Comparison of ENCODE assay signal across 9 mouse cellular contexts in the genomic region with DNA sequence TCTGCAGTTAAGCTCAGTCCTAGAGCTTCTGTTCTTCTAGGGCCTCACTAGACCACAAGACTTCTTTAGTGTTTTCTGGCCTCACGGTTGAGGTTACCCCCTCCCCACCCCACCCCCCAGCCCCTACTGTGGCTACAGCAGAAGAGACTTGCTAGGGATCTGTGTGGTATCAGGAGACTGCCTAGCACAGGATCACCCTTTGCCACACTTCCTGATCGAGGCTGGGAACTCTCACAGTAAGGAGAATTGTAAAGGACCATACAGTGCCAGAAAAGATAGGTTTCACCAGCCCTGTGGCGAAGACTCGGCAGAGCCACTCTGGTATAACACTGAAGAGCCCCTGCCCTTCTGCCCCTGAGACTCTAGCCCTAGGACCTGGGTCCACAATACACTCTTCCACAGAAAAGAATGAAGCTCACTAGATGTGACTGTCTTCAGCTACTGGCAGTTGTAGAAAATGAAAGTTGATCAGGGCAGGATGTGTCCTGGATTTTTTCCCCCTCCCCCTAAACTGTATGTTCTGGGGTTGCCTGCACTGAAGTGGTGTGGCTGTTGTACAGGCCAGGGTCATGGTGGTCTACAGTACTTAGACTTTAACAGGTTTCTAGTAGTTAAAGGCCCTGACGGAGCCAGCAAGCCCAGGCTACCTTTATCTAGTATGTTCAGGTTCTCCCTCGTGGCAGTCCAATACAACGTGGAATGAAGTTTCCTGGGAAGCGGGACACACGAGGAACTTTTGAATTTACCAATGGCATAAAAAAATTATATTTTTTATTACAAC.
A peak's percentile ranks its signal among the peaks of the same experiment; 100 is the strongest.
DNase-seq lines count a peak whose midpoint lies in the region; ATAC-seq and TF ChIP-seq lines count a peak whose summit lies in the region.
"Had no signal": no experiment of that assay in that cellular context is flagged by ENCODE, and none has a peak within 500 bp of the region (broad histone marks: within the 10 kb centered on the region; RNA-seq: fewer than 3 reads in every experiment).

No protein-coding gene starts in this region.

- ATAC-seq in kidney, embryonic 16.5 days (ENCODE audit: low FRiP score, low TSS enrichment) = no peak
- ATAC-seq in limb, embryonic 13.5 days (ENCODE audit: low FRiP score, low read depth) = no peak

- peaks cover 2% of the 10 kb centered on the region; the same call in 1 of the 2 replicates for H3K36me3 ChIP-seq in kidney, embryonic 16.5 days (ENCODE audit: insufficient read depth, low read length)
- H3K36me3 ChIP-seq in C2C12 (ENCODE audit: control insufficient read depth, insufficient read depth) = peaks cover 22% of the 10 kb centered on the region
- H3K36me3 ChIP-seq in limb, embryonic 13.5 days = peaks cover 5% of the 10 kb centered on the region

- peaks cover 33% of the 10 kb centered on the region for H3K4me1 ChIP-seq in kidney, embryonic 16.5 days (ENCODE audit: insufficient read depth, low read length)
- H3K4me1 ChIP-seq in bone marrow macrophage, adult 2 months (ENCODE audit: control insufficient read depth, insufficient read depth, low read length) = peaks cover 11% of the 10 kb centered on the region; the same call in 1 of the 2 replicates
- H3K4me1 ChIP-seq in limb, embryonic 13.5 days = peaks cover 30% of the 10 kb centered on the region

- peak overlapping the region; percentile 58 for H3K4me2 ChIP-seq in kidney, embryonic 16.5 days (replicated peaks; ENCODE audit: low read depth, low read length)
- peak overlapping the region; percentile 86 for H3K4me2 ChIP-seq in limb, embryonic 13.5 days (replicated peaks)

- H3K9me3 ChIP-seq in kidney, embryonic 16.5 days (ENCODE audit: low read length) = no peaks in the 10 kb centered on the region
- H3K9me3 ChIP-seq in limb, embryonic 13.5 days = no peaks in the 10 kb centered on the region

- H3K9ac ChIP-seq in kidney, embryonic 16.5 days (replicated peaks; ENCODE audit: low read length) = peak overlapping the region; percentile 99
- peak overlapping the region; percentile 100; the same call in 1 of the 2 replicates for H3K9ac ChIP-seq in limb, embryonic 13.5 days

- H3K79me2 ChIP-seq in C2C12 (ENCODE audit: control insufficient read depth, insufficient read depth) = peaks cover 99% of the 10 kb centered on the region

- TF ChIP-seq POLR2A in bone marrow macrophage, adult 2 months (IDR thresholded peaks at IDR 0.05; ENCODE audit: borderline replicate concordance, low read depth, low read length) = no peak

- no peak for DNase-seq in kidney, adult 8-10 months
- no peak for DNase-seq in natural killer cell, adult 2 months (ENCODE audit: low spot score in 2 of 2)
- no peak for DNase-seq in embryo, embryonic 10.5 days (ENCODE audit: low spot score)
- no peak for DNase-seq in ovary, postnatal 14 days (ENCODE audit: low spot score)
- DNase-seq: thymus, postnatal 4 days had no signal

- H3ac ChIP-seq in C2C12 (ENCODE audit: control insufficient read depth, insufficient read length, low read depth) = peak overlapping the region; percentile 80

- WGBS in kidney, embryonic 16.5 days = 71% methylated on average over 9 of the region's 9 CpGs
- 64% methylated on average over 9 of the region's 9 CpGs for WGBS in limb, embryonic 13.5 days

- H3K79me3 ChIP-seq in C2C12 (ENCODE audit: low read depth) = peaks cover 86% of the 10 kb centered on the region

- no peaks in the 10 kb centered on the region for H3K27me3 ChIP-seq in kidney, embryonic 16.5 days (ENCODE audit: insufficient read depth, low read length)
- H3K27me3 ChIP-seq in C2C12 (ENCODE audit: control insufficient read depth, insufficient read depth, insufficient read length) = no peaks in the 10 kb centered on the region
- peaks cover 43% of the 10 kb centered on the region for H3K27me3 ChIP-seq in limb, embryonic 13.5 days

- peak overlapping the region; percentile 98 for H3K27ac ChIP-seq in kidney, embryonic 16.5 days (ENCODE audit: low read length)
- peak overlapping the region; percentile 87 for H3K27ac ChIP-seq in bone marrow macrophage, adult 2 months (ENCODE audit: insufficient read depth, low read depth, low read length)
- peak overlapping the region; percentile 93 for H3K27ac ChIP-seq in limb, embryonic 13.5 days

- no peak for TF ChIP-seq CTCF in C2C12 (IDR thresholded peaks at IDR 0.05; ENCODE audit: control insufficient read depth, insufficient read depth, insufficient read length)
- no peak for TF ChIP-seq CTCF in bone marrow macrophage, adult 2 months (IDR thresholded peaks at IDR 0.05; ENCODE audit: low read depth, low read length)

- peak overlapping the region; percentile 91 for H3K4me3 ChIP-seq in kidney, embryonic 16.5 days (ENCODE audit: low read length)
- peak overlapping the region; percentile 99 for H3K4me3 ChIP-seq in C2C12 (ENCODE audit: insufficient read depth, poor library complexity, severe bottlenecking)
- H3K4me3 ChIP-seq in bone marrow macrophage, adult 2 months (ENCODE audit: insufficient read depth, low read length) = peak overlapping the region; percentile 46
- H3K4me3 ChIP-seq in limb, embryonic 13.5 days = peak overlapping the region; percentile 97

TF ChIP-seq in C2C12, 6 proteins besides CTCF, POLR2A, EP300 and RAD21:
- TF ChIP-seq CEBPB (IDR thresholded peaks at IDR 0.05; ENCODE audit: low read depth) (no peak), MAX (IDR thresholded peaks at IDR 0.05) (peak; percentile 97)

Comparison
In these comparisons a context has a peak if more than half of its experiments do, and no peak if none do; other contexts are left out.
1. H3K4me3 ChIP-seq: peak in every context shown above with its lines; median percentile 99 in C2C12; 97 in limb, embryonic 13.5 days; 91 in kidney, embryonic 16.5 days; 46 in bone marrow macrophage, adult 2 months.